Mouse (Mus musculus): ENCODE data around the gene AY074887. TPM values are rescaled to one million over a fixed set of nuclear protein-coding genes. Genes with fewer than 3 reads are reported as not detected.
"Not testable (repeated sequence)": the region's sequence is repeated elsewhere in the genome, so short reads cannot be mapped to it uniquely, and the experiment has no call there.

The AY074887 gene
- polyA plus RNA-seq, 1 experiment from 2014 or later = 1.0 TPM

DNA sequence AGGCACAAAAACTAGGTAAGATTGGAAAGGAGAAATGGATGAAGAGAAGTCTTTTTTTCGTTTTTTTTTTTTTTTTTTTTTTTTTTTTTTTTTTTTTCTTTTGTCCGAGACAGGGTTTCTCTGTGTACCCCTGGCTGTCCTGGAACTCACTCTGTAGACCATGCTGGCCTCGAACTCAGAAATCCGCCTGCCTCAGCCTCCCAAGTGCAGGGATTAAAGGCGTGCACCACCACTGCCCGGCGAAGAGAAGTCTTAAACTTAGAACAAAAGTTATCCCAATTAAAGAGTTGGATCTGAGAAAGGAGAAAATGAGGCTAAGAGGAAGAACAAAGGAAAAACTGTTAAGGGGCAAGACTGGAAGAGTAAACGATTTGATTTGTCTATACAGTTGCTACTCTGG is 636 bp downstream of the AY074887 start:
- Histone ChIP-seq H3K4me3 (replicated peaks) (peak overlapping the region; percentile 89), H3K9ac (peak overlapping the region; percentile 18; the same call in 1 of the 2 replicates), H3K4me1 (peaks cover 12% of the 10 kb centered on the region), H3K4me2 (replicated peaks) (peak overlapping the region; percentile 55), H3K36me3 (peaks cover 26% of the 10 kb centered on the region), H3K27ac (replicated peaks) (peak overlapping the region; percentile 95)
- WGBS = 38% methylated on average over 8 of the region's 8 CpGs
- H3K27me3 ChIP-seq; ATAC-seq (ENCODE audit: insufficient number of reproducible peaks, low FRiP score, low TSS enrichment, low read depth); H3K9me3 ChIP-seq (replicated peaks): not testable (repeated sequence)

DNA sequence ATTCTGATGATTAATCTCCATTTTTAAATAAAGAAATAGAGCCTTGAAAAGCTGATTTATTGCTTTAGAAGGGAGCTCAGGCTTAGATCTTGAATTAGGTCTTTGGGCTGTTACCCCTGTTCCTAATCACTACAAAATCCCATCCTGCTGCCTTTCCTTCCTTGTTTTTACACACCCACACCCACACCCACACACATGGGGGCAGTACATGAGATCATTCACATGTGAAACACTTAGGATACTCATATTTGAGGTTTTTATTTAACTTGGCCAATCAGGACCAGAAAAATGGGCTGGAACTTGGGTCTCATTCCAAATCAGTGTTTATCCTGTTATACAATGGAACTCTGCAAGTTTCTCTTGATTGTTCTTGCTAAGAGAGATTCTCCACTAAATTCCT is 1.3 kb downstream of the AY074887 start:
- H3K27me3 ChIP-seq = no peaks in the 10 kb centered on the region
- H3K9me3 ChIP-seq (replicated peaks) = no peaks in the 10 kb centered on the region
- ATAC-seq (ENCODE audit: insufficient number of reproducible peaks, low FRiP score, low TSS enrichment, low read depth) = no peak
- no peak overlapping the region for H3K4me3 ChIP-seq (replicated peaks)
- no peak overlapping the region for H3K27ac ChIP-seq (replicated peaks)
- H3K4me2 ChIP-seq (replicated peaks) = no peak overlapping the region
- H3K9ac ChIP-seq = no peak overlapping the region
- peaks cover 22% of the 10 kb centered on the region for H3K36me3 ChIP-seq
- H3K4me1 ChIP-seq = peaks cover 12% of the 10 kb centered on the region

DNA sequence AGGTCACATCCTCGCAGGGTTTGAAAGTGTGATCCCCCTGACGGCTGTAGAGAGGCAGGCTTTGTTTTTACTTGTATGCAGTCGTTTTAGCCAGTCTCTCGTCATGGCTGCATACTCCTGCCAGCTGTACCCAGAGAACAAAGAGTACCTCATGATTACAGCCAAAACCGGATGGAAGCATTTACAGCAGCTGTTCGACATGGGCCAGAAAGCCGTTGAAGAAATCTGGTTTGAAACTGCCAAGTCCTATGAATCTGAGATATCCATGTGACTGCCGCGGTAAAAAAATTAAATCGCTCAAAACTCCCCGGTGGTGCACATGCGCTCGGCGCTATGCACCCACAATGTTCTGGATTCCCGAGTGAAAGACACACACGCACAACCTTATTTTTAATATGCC is 4.5 kb downstream of the AY074887 start:
- H3K27ac ChIP-seq (replicated peaks) = no peak overlapping the region
- H3K27me3 ChIP-seq = no peaks in the 10 kb centered on the region
- H3K4me3 ChIP-seq (replicated peaks) = no peak overlapping the region
- no peaks in the 10 kb centered on the region for H3K9me3 ChIP-seq (replicated peaks)
- ATAC-seq (ENCODE audit: insufficient number of reproducible peaks, low FRiP score, low TSS enrichment, low read depth) = no peak
- H3K9ac ChIP-seq = no peak overlapping the region
- no peaks in the 10 kb centered on the region; the same call in 1 of the 2 replicates for H3K36me3 ChIP-seq
- whole genome bisulfite sequencing = 56% methylated on average over 16 of the region's 16 CpGs
- H3K4me1 ChIP-seq = no peaks in the 10 kb centered on the region
- no peak overlapping the region for H3K4me2 ChIP-seq (replicated peaks)

DNA sequence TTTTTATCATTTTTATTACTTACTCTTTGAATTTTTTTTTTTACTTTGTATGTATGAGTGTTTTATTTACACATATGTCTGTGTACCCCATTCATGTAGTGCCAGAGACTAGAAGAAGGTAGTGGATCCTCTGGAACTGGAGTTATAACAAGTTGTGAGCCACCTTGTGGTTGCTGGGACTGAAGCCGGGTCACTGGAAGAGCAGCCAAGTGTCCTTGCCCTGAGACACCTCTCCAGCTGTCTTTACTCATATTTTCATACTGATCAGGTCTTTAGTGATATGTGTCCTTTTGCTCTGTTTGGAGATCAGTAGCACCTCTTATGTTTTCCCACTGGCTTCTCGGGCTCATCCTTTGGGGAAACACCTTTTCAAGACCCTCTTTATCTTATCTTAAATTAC is 6.3 kb downstream of the AY074887 start:
- H3K9me3 ChIP-seq (replicated peaks) = no peaks in the 10 kb centered on the region
- H3K27ac ChIP-seq (replicated peaks) = no peak overlapping the region
- 79% methylated on average over 2 of the region's 2 CpGs for WGBS
- H3K9ac ChIP-seq = no peak overlapping the region
- ATAC-seq (ENCODE audit: insufficient number of reproducible peaks, low FRiP score, low TSS enrichment, low read depth) = no peak
- no peak overlapping the region for H3K4me3 ChIP-seq (replicated peaks)
- no peaks in the 10 kb centered on the region for H3K4me1 ChIP-seq
- no peaks in the 10 kb centered on the region for H3K27me3 ChIP-seq
- H3K36me3 ChIP-seq = no peaks in the 10 kb centered on the region; the same call in 1 of the 2 replicates
- no peak overlapping the region for H3K4me2 ChIP-seq (replicated peaks)

DNA sequence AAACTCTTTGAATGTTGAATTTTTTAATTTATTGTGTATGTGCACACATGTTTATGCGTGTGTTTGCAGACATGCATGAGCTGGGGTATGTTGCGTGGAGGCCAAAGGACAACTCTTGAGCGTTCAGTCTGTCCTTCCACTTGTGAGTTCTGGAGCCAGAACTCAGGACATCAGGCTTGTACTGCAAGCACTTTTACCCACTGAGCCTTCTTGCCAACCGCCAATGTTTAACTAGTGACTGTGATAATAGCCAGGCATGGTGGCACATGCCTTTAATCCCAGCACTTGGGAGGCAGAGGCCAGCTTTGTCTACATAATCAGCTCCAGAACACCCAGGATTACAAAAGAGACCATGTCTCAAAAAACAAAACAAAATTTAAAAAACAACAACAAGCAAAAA is 8.7 kb downstream of the AY074887 start:
- no peak overlapping the region for H3K9ac ChIP-seq
- ATAC-seq (ENCODE audit: insufficient number of reproducible peaks, low FRiP score, low TSS enrichment, low read depth) = no peak
- 88% methylated on average over 4 of the region's 4 CpGs for WGBS

DNA sequence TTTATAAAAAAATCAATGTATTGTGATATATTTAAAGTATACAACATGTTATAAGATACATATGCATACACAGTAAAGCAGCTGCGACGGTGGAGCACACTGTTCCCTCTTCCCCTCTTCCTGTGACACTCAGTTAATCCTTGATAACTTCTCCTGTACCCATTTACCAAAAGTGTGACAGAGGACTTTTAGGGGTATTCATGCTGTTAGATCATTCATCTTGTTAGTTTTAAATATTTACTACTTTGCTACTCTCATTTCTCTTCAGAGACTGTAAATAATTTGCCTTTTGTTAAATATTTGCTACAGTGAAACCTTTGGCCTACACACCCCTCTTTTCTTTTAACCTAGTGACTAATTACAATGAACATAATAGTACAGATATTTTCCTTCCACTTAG is 18.4 kb downstream of the AY074887 start:
- WGBS = 81% methylated on average over 2 of the region's 2 CpGs
- H3K9ac ChIP-seq = no peak overlapping the region
- no peaks in the 10 kb centered on the region for H3K9me3 ChIP-seq (replicated peaks)
- no peaks in the 10 kb centered on the region for H3K4me1 ChIP-seq
- no peak overlapping the region for H3K4me2 ChIP-seq (replicated peaks)
- no peak for ATAC-seq (ENCODE audit: insufficient number of reproducible peaks, low FRiP score, low TSS enrichment, low read depth)
- H3K36me3 ChIP-seq = no peaks in the 10 kb centered on the region
- no peaks in the 10 kb centered on the region for H3K27me3 ChIP-seq
- H3K4me3 ChIP-seq (replicated peaks) = no peak overlapping the region
- H3K27ac ChIP-seq (replicated peaks) = no peak overlapping the region

More for the DNA sequence above, 8.7 kb downstream of the AY074887 start:
- no peaks in the 10 kb centered on the region for H3K27me3 ChIP-seq
- H3K36me3 ChIP-seq = no peaks in the 10 kb centered on the region; the same call in 1 of the 2 replicates
- H3K4me2 ChIP-seq (replicated peaks) = no peak overlapping the region
- no peak overlapping the region for H3K4me3 ChIP-seq (replicated peaks)
- no peaks in the 10 kb centered on the region for H3K9me3 ChIP-seq (replicated peaks)
- H3K27ac ChIP-seq (replicated peaks) = no peak overlapping the region
- no peaks in the 10 kb centered on the region for H3K4me1 ChIP-seq

DNA sequence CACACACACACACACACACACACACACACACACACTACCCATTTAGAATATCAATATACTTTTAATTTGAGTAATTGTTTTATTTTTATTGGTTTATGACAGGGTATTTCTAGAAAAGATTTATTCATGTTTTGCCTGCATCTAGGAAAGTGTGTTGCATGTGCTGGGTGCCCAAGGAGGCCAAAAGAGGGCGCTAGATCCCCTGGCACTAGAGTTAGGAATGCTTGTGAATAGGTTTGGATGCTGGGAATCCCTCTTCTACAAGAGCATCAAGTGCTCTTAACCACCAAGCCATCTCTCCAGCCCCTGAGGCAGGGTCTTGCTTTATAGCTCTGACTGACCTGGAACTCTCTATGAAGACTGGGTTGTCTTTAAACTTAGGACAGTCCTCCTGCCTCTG is 19.0 kb downstream of the AY074887 start:
- no peak overlapping the region for H3K4me2 ChIP-seq (replicated peaks)
- H3K4me3 ChIP-seq (replicated peaks) = no peak overlapping the region
- ATAC-seq (ENCODE audit: insufficient number of reproducible peaks, low FRiP score, low TSS enrichment, low read depth) = no peak
- H3K36me3 ChIP-seq = no peaks in the 10 kb centered on the region
- H3K4me1 ChIP-seq = no peaks in the 10 kb centered on the region
- no peaks in the 10 kb centered on the region for H3K27me3 ChIP-seq
- H3K27ac ChIP-seq (replicated peaks) = no peak overlapping the region
- WGBS = 6% methylated on average over 1 of the region's 1 CpGs
- H3K9ac ChIP-seq = no peak overlapping the region
- no peaks in the 10 kb centered on the region for H3K9me3 ChIP-seq (replicated peaks)

DNA sequence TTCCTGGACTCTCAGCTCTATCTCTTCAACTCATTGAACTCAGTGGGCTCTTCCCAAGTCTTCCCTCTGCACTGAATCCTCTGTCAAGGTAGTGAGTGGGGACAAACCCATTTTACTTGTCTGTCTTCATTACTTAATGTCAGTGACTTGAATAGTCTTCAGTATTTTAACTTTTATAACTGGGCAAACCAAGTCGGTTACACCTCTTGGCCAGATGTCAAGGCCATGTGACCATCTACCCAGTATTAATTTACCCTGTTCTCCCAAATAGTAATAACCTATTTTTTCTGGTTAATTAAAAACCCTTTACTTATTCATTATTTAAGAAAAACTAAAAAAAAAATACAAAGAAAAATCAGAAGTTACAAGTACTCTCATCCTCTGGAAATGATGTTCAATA is 20.1 kb downstream of the AY074887 start:
- no peaks in the 10 kb centered on the region for H3K36me3 ChIP-seq
- H3K9me3 ChIP-seq (replicated peaks) = no peaks in the 10 kb centered on the region
- no peak overlapping the region for H3K27ac ChIP-seq (replicated peaks)
- H3K9ac ChIP-seq = no peak overlapping the region
- ATAC-seq (ENCODE audit: insufficient number of reproducible peaks, low FRiP score, low TSS enrichment, low read depth) = no peak
- H3K4me3 ChIP-seq (replicated peaks) = no peak overlapping the region
- 84% methylated on average over 1 of the region's 1 CpGs for WGBS
- H3K4me2 ChIP-seq (replicated peaks) = no peak overlapping the region
- H3K27me3 ChIP-seq = no peaks in the 10 kb centered on the region
- no peaks in the 10 kb centered on the region for H3K4me1 ChIP-seq

DNA sequence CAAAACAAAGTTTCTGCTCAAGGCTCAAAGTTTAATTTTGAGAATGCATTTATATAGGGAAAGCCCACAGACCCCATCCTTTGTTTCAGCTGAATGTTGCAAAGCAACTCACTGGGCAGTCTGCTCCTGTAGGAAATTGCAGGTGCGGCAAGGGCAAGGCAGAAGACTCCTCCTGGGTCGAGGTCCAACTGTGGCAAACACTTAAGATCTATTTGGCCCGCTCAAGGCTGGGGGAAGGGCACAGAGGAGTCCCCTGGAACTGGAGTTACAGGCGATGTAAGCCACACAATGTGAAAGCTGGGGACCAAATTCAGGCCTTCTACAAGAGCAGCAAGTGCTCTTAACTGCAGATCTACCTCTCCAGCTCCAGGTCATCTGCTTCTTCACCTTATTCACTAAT is 30.9 kb downstream of the AY074887 start:
- 74% methylated on average over 4 of the region's 4 CpGs for WGBS
- ATAC-seq (ENCODE audit: insufficient number of reproducible peaks, low FRiP score, low TSS enrichment, low read depth) = no peak
- Histone ChIP-seq H3K4me3 (replicated peaks) (no peak overlapping the region), H3K9me3 (replicated peaks) (no peaks in the 10 kb centered on the region; the same call in 1 of the 2 replicates), H3K4me2 (replicated peaks) (no peak overlapping the region), H3K9ac (no peak overlapping the region), H3K4me1 (0 out of 2 replicates have a peak, but pooled peaks cover 6% of the 10 kb centered on the region), H3K27ac (replicated peaks) (no peak overlapping the region), H3K27me3 (no peaks in the 10 kb centered on the region), H3K36me3 (peaks cover 9% of the 10 kb centered on the region)

DNA sequence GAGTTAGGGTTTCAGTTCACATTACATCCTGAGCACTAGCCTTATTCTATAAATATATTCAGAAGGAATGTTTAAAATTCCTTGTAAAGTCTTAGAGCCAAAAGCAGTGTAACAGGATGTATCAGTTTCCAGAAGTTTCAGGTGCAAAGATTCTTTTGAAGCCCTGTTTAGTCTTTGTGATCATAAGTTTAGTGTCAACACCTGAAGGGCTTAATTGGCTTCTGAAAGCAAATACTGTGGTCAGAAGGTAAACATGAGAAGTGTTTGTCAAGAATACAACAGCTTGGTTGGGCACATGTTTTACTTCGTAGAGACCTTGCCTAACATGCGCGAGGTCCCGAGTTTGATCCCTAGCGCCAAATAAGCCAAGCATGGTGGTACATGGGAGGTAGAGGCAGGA is 32.0 kb downstream of the AY074887 start:
- 83% methylated on average over 5 of the region's 5 CpGs for WGBS

DNA sequence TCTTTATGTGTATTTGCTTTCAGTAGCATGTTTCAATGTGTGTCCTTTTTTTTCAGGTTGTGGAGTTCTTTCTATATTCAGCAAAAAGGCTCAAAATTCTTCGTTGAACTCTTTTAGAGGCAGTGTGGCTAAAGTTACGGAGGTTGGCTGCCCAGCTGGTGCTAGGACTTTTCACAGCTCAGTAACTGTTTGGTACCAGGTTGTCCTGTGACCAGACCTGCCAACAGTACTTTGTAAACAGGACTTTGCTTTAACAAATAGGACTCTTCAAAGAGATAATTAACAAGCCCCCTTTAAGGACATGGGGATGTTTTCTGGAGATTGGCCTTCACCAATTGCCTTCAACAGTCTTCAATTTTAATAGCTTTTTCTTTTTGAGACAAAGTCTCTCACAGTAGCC is 32.6 kb downstream of the AY074887 start:
- no peaks in the 10 kb centered on the region; the same call in 1 of the 2 replicates for H3K9me3 ChIP-seq (replicated peaks)
- no peak overlapping the region for H3K9ac ChIP-seq
- H3K4me3 ChIP-seq (replicated peaks) = peak overlapping the region; percentile 72
- no peak for ATAC-seq (ENCODE audit: insufficient number of reproducible peaks, low FRiP score, low TSS enrichment, low read depth)
- H3K4me2 ChIP-seq (replicated peaks) = peak overlapping the region; percentile 91; the same call in 1 of the 2 replicates
- no peaks in the 10 kb centered on the region for H3K27me3 ChIP-seq
- peaks cover 9% of the 10 kb centered on the region for H3K36me3 ChIP-seq
- WGBS = 74% methylated on average over 2 of the region's 2 CpGs
- no peak overlapping the region for H3K27ac ChIP-seq (replicated peaks)
- 0 out of 2 replicates have a peak, but pooled peaks cover 6% of the 10 kb centered on the region for H3K4me1 ChIP-seq

More for the DNA sequence above, 32.0 kb downstream of the AY074887 start:
- no peaks in the 10 kb centered on the region for H3K27me3 ChIP-seq
- no peak for ATAC-seq (ENCODE audit: insufficient number of reproducible peaks, low FRiP score, low TSS enrichment, low read depth)
- H3K9me3 ChIP-seq (replicated peaks) = no peaks in the 10 kb centered on the region; the same call in 1 of the 2 replicates
- H3K4me3 ChIP-seq (replicated peaks) = no peak overlapping the region
- H3K36me3 ChIP-seq = peaks cover 9% of the 10 kb centered on the region
- H3K9ac ChIP-seq = no peak overlapping the region
- no peak overlapping the region for H3K27ac ChIP-seq (replicated peaks)
- no peak overlapping the region for H3K4me2 ChIP-seq (replicated peaks)
- H3K4me1 ChIP-seq = 0 out of 2 replicates have a peak, but pooled peaks cover 6% of the 10 kb centered on the region

DNA sequence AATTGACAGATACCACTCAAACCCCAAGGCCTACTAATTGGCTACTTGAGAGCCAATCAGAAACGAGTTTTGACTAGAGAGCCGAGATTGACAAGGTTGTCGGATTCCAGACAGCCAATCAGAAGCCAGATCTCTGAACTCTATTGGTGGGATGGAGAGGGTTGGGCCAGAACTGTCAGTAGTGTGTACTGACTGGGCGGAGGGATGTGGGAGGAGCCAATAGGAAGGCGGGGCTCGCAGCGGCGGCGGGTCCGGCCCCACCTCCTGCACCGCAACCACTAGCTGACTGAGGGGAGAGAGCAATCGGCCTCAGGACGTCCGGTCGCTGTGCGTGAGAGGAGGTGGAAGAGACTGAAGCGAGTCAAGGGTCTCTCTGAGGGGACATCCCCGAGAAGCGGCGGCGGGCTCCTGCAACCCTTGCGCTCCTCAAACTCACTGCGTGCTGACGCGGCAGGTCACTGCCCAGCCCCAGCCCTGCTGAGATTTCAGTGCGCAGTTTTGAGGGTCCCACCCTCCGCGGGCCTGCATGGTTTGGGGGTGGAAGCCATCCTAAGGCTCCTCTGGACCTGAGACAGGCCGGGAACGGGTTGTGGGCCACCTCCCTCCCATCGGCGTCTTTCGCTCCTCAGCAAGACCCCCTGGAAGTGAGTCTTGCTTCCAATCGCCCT is 33.7 kb downstream of the AY074887 start, which contains the start of gene Hykk:
Gene Hykk, plus strand, starts transcription at position 274 of the 668 bp plus-strand sequence.
- peak; percentile 99 for ATAC-seq (ENCODE audit: insufficient number of reproducible peaks, low FRiP score, low TSS enrichment, low read depth)
- Histone ChIP-seq H3K4me3 (replicated peaks) (peak within 1 kb of the TSS; percentile 72), H3K9me3 (replicated peaks) (no peaks in the 10 kb centered on the region), H3K36me3 (peaks cover 2% of the 10 kb centered on the region), H3K27ac (replicated peaks) (peak within 1 kb of the TSS; percentile 82), H3K9ac (peak within 1 kb of the TSS; percentile 68), H3K4me1 (0 out of 2 replicates have a peak, but pooled peaks cover 6% of the 10 kb centered on the region), H3K27me3 (no peaks in the 10 kb centered on the region), H3K4me2 (replicated peaks) (peak within 1 kb of the TSS; percentile 91)
- under 1% methylated on average over 34 of the region's 34 CpGs for WGBS

All from embryonic facial prominence, embryonic 15.5 days (tissue).